Mouse (Mus musculus): ENCODE results near the gene Prkag1.

DNA sequence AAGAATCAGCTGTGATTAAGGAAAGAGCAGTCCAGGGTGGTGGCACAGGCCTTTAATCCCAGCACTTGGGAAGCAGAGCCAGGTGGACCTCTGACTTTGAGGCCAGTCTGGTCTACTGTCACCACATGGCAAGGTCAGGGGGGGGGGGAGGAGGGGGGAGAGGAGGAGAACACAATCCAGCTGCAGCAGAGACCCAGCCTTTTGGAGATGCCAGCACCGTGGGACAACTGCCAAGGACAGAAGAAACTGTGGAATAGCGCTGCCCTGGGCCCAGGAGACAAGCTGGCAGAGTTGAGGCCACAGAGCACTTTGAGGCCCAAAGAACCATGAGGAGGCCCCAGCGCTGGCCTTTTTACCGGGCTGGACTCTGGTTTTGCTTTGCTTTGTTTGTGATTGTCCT is 65.4 kb downstream of the Prkag1 start:
- TF ChIP-seq CTCF (IDR thresholded peaks at IDR 0.05; ENCODE audit: low read depth) (no peak), EP300 (IDR thresholded peaks at IDR 0.05; ENCODE audit: low read depth) (no peak)

Measured in liver, postnatal 0 days (tissue).